Mouse (Mus musculus) forebrain, embryonic 15.5 days (tissue): ENCODE results near the gene Eif4a2. TPM values are rescaled to one million over a fixed set of nuclear protein-coding genes. Genes with fewer than 3 reads are reported as not detected.

Source experiments
- ATAC-seq: fragments of 200-750 bp; cut with Nextera tagmentation; replicated peaks from 2 replicates; pipeline ENCODE4 v1.8.0; 2017; ENCODE audit warnings: mild to moderate bottlenecking, moderate TSS enrichment, moderate library complexity
- H3K27ac ChIP-seq: fragments of 300-500 bp; sonication (generic); replicated peaks from 2 replicates; pipeline ENCODE4 v1.5.1; 2015; ENCODE audit warnings: mild to moderate bottlenecking, inconsistent platforms
- H3K27me3 ChIP-seq: fragments of 300-500 bp; sonication (generic); 2 replicates; pipeline ENCODE4 v1.6.1; 2015; ENCODE audit warnings: inconsistent platforms
- H3K36me3 ChIP-seq: fragments of 300-500 bp; sonication (generic); 2 replicates; pipeline ENCODE4 v1.6.1; 2015; ENCODE audit warnings: mild to moderate bottlenecking, inconsistent platforms
- H3K4me1 ChIP-seq: fragments of 300-500 bp; sonication (generic); 2 replicates; pipeline ENCODE4 v1.6.1; 2015; ENCODE audit warnings: inconsistent platforms
- H3K4me2 ChIP-seq: fragments of 300-500 bp; sonication (generic); replicated peaks from 2 replicates; pipeline ENCODE4 v1.6.1; 2015; ENCODE audit warnings: mild to moderate bottlenecking, inconsistent platforms
- H3K4me3 ChIP-seq: fragments of 300-500 bp; sonication (generic); 2 replicates; pipeline ENCODE4 v1.5.1; 2015; ENCODE audit warnings: mild to moderate bottlenecking, inconsistent platforms
- H3K9ac ChIP-seq: fragments of 300-500 bp; sonication (generic); replicated peaks from 2 replicates; pipeline ENCODE4 v1.6.1; 2015; ENCODE audit warnings: mild to moderate bottlenecking, inconsistent platforms
- H3K9me3 ChIP-seq: fragments of 300-500 bp; sonication (generic); 2 replicates; pipeline ENCODE4 v1.6.1; 2016; ENCODE audit warnings: inconsistent platforms
- WGBS: fragments of 180-500 bp; shearing (Covaris S2); methylation state at CpG from one replicate; pipeline ENCODE4 v1.1.7; 2015; ENCODE audit warnings: mixed read lengths; 5-methylcytosine and 5-hydroxymethylcytosine counted together
- polyA plus RNA-seq: library from polyadenylated mRNA; unstranded; fragments of >200 nt; fragmentation: Nextera tagmentation; extraction: Ambion mirVana; gene quantifications from 2 replicates; pipeline ENCODE4 v1.2.1, GENCODE M21; 2015

The Eif4a2 gene
- polyA plus RNA-seq, 1 experiment from 2014 or later: 359 TPM

- peak overlapping the region; percentile 98 for H3K9ac ChIP-seq
- no peak overlapping the region; the same call in 1 of the 2 replicates for H3K27ac ChIP-seq
- H3K4me3 ChIP-seq: peak overlapping the region; percentile 76
- no peaks in the 10 kb centered on the region for H3K27me3 ChIP-seq
- no peak for ATAC-seq
- 5% methylated on average over 5 of the region's 5 CpGs for WGBS
- peaks cover 47% of the 10 kb centered on the region for H3K36me3 ChIP-seq
- H3K4me1 ChIP-seq: peaks cover 44% of the 10 kb centered on the region
- H3K9me3 ChIP-seq: no peaks in the 10 kb centered on the region
- peak overlapping the region; percentile 91 for H3K4me2 ChIP-seq
These were observed 1.7 kb downstream of the Eif4a2 start for GRCm38 (mm10) chr16:23108943-23109342.

DNA sequence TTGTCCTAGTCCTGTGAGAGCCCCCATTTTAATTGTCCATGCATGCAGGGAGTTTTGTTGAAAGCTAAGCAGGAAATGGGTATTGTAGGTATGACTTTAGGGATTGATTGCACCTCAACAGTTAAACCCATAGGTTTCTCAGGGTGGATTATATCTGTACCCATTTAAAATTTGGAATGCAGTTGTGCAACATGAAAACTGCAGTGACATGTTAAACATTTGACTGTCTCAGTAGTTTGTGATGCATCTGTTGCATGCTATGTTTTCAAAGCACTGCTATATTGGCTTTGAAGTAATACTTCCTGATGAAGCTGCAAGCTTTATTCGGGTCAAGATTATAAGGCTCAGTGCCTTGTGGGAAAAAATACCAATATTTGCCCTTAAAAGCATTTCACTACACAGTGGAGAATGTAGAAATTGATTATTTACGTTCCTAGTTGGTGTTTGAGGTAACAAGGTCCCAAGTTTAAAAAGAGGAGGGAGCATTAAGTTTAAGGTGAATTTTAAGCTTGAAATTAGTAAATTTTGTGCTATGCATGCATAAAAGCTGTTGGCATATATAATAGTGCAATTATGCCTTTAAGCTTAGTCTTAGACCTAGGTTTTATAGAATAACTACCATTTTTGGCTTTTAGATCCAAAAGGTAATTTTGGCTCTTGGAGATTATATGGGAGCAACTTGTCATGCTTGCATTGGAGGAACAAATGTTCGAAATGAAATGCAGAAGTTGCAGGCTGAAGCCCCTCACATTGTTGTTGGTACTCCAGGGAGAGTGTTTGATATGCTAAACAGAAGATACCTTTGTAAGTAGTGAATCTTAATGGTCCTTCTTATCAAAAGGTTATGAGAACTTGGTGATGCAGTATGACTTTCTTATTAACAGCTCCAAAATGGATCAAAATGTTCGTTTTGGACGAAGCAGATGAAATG, 2.4 kb downstream of the Eif4a2 start:
- Histone ChIP-seq H3K4me3 (peak overlapping the region; percentile 76), H3K4me2 (peak overlapping the region; percentile 91), H3K27me3 (no peaks in the 10 kb centered on the region), H3K9ac (peak overlapping the region; percentile 98), H3K9me3 (no peaks in the 10 kb centered on the region), H3K27ac (no peak overlapping the region), H3K4me1 (peaks cover 44% of the 10 kb centered on the region), H3K36me3 (peaks cover 53% of the 10 kb centered on the region)
- WGBS: 54% methylated on average over 5 of the region's 5 CpGs
- ATAC-seq: no peak

GRCm38 (mm10) chr16:23112348-23112747, 5.1 kb downstream of the Eif4a2 start:
- Histone ChIP-seq H3K4me3 (no peak overlapping the region), H3K27me3 (no peaks in the 10 kb centered on the region), H3K4me2 (no peak overlapping the region), H3K9ac (no peak overlapping the region), H3K27ac (no peak overlapping the region), H3K36me3 (peaks cover 76% of the 10 kb centered on the region), H3K4me1 (peaks cover 44% of the 10 kb centered on the region), H3K9me3 (no peaks in the 10 kb centered on the region)
- ATAC-seq: no peak
- WGBS: 78% methylated on average over 12 of the region's 12 CpGs

DNA sequence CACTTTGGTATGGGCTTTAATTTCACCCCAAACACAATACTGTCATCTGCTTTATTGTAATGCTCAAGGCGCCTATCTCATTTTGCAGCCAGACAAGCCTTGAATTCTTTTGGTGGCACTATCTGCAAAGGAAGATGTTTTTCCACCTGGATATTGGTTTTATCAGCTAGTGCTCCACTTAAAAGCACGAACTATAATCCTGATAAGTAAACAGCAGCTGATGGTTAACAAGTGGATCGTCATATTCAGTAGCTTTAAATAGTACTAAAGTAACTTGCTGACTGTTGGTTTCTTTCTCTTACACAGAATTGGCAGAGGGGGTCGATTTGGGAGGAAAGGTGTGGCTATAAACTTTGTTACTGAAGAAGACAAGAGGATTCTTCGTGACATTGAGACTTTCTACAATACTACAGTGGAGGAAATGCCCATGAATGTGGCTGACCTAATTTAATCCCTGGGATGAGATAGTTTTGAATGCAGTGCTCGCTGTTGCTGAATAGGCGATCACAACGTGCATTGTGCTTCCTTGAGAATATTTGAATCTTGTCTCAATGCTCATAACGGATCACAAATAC, 5.7 kb downstream of the Eif4a2 start:
- Histone ChIP-seq H3K27ac (no peak overlapping the region), H3K4me1 (peaks cover 44% of the 10 kb centered on the region), H3K9me3 (no peaks in the 10 kb centered on the region), H3K27me3 (no peaks in the 10 kb centered on the region), H3K4me2 (no peak overlapping the region), H3K4me3 (no peak overlapping the region), H3K9ac (no peak overlapping the region), H3K36me3 (peaks cover 79% of the 10 kb centered on the region)
- 54% methylated on average over 9 of the region's 9 CpGs for WGBS
- ATAC-seq: no peak

GRCm38 (mm10) chr16:23113903-23114302, 6.7 kb downstream of the Eif4a2 start:
- Histone ChIP-seq H3K4me2 (no peak overlapping the region), H3K36me3 (peaks cover 77% of the 10 kb centered on the region), H3K9ac (no peak overlapping the region), H3K27ac (no peak overlapping the region), H3K4me3 (no peak overlapping the region), H3K9me3 (no peaks in the 10 kb centered on the region), H3K4me1 (peaks cover 41% of the 10 kb centered on the region), H3K27me3 (no peaks in the 10 kb centered on the region)
- no peak for ATAC-seq

DNA sequence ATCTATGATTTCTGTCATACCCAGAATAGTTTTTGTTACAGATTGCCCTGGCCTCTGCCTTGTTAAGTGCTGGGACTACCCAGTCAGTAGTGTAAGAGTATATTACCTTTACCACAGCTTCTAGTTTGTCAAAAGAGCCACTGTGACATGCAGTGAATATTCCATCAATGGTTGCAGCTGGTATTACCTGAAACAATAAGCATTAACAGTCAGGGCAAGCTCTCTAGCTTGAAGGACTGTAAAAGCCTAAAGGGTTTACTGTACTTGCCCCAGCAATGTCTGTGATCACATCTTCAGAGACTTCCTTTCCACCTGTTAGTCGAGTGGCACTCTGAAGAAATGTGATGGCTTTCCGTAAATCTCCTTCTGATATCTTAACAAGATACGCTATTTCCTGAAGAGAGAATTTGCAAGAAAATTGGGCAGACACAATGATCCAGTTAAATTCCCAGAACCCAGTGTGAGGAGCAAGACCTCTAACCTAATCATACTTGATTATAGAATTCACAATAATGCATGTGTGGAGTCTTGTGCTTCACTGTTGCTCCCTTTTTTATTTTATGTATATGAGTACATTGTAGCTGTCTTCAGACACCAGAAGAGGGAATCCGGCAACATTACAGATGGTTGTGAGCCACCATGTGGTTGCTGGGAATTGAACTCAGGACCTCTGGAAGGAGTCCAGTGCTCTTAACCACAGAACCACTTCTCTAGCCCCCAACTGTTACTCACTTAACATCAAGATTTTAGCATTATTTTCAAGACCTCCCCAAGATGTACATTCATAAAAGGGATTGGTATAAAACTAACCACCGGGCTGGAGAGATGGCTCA, 7.3 kb downstream of the Eif4a2 start:
- H3K27me3 ChIP-seq: no peaks in the 10 kb centered on the region
- no peak overlapping the region for H3K4me3 ChIP-seq
- H3K27ac ChIP-seq: no peak overlapping the region
- peak; percentile 42; the same call in 1 of the 2 replicates for ATAC-seq
- 64% methylated on average over 5 of the region's 5 CpGs for WGBS
- H3K9me3 ChIP-seq: no peaks in the 10 kb centered on the region
- no peak overlapping the region for H3K9ac ChIP-seq
- H3K4me2 ChIP-seq: no peak overlapping the region
- peaks cover 71% of the 10 kb centered on the region for H3K36me3 ChIP-seq
- H3K4me1 ChIP-seq: peaks cover 34% of the 10 kb centered on the region

GRCm38 (mm10) chr16:23115486-23115885, 8.2 kb downstream of the Eif4a2 start:
- 87% methylated on average over 3 of the region's 3 CpGs for WGBS
- Histone ChIP-seq H3K9me3 (no peaks in the 10 kb centered on the region), H3K4me1 (peaks cover 25% of the 10 kb centered on the region), H3K4me2 (no peak overlapping the region), H3K36me3 (peaks cover 66% of the 10 kb centered on the region), H3K27ac (no peak overlapping the region), H3K27me3 (no peaks in the 10 kb centered on the region), H3K4me3 (no peak overlapping the region), H3K9ac (no peak overlapping the region)
- ATAC-seq: no peak

GRCm38 (mm10) chr16:23117173-23117572, 9.9 kb downstream of the Eif4a2 start:
- no peak overlapping the region for H3K27ac ChIP-seq
- H3K9me3 ChIP-seq: no peaks in the 10 kb centered on the region
- H3K4me2 ChIP-seq: no peak overlapping the region
- no peaks in the 10 kb centered on the region for H3K27me3 ChIP-seq
- WGBS: 58% methylated on average over 4 of the region's 4 CpGs
- no peak for ATAC-seq
- H3K36me3 ChIP-seq: peaks cover 60% of the 10 kb centered on the region
- no peak overlapping the region for H3K4me3 ChIP-seq
- peaks cover 8% of the 10 kb centered on the region for H3K4me1 ChIP-seq
- no peak overlapping the region for H3K9ac ChIP-seq

DNA sequence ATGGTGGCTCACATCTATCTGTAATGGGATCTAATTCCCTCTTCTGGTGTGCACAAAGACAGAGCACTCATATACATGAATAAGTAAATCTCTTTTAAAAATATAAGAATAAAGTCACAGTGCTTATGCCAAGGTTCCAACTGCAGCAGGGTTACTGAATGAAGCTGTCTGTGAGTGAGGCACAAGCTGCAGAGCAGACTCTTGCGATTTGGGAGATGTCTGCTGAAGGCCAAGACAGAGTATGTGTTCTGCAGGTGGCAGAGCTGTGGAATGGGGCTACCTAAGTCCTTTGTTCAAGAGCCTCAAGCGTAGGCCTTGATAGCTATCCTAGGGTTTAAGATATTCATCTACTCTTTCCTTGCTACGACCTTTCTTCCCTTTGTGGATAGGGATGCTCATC, 15.2 kb downstream of the Eif4a2 start:
- no peak overlapping the region for H3K4me2 ChIP-seq
- WGBS: 94% methylated on average over 3 of the region's 3 CpGs
- no peaks in the 10 kb centered on the region for H3K9me3 ChIP-seq
- no peak overlapping the region for H3K27ac ChIP-seq
- no peak overlapping the region for H3K4me3 ChIP-seq
- no peaks in the 10 kb centered on the region for H3K27me3 ChIP-seq
- H3K36me3 ChIP-seq: peaks cover 29% of the 10 kb centered on the region
- no peak overlapping the region for H3K9ac ChIP-seq
- peaks cover 10% of the 10 kb centered on the region for H3K4me1 ChIP-seq
- ATAC-seq: no peak

DNA sequence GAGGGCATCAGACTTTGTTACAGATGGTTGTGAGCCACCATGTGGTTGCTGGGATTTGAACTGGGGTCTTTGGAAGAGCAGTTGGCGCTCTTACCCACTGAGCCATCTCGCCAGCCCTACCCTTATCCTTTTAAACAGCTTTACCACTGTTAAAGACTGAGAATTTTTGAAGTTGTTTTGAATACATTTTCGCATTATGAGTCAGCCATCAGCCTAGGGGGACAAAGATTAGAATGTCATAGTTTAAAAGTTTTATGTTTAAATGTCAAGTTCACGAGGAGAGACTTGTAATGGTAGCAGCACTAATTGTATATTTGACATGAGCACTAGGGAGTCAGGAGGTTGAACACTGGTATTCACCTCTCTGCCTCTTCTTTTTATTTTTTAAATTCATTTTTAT, 15.9 kb downstream of the Eif4a2 start:
- no peak overlapping the region for H3K9ac ChIP-seq
- no peak for ATAC-seq
- no peak overlapping the region for H3K4me3 ChIP-seq
- peaks cover 11% of the 10 kb centered on the region for H3K4me1 ChIP-seq
- H3K36me3 ChIP-seq: peaks cover 27% of the 10 kb centered on the region
- H3K4me2 ChIP-seq: no peak overlapping the region
- no peaks in the 10 kb centered on the region for H3K9me3 ChIP-seq
- H3K27ac ChIP-seq: no peak overlapping the region
- no peaks in the 10 kb centered on the region for H3K27me3 ChIP-seq
- WGBS: 95% methylated on average over 4 of the region's 4 CpGs

GRCm38 (mm10) chr16:23124398-23124797, 17.2 kb downstream of the Eif4a2 start:
- Histone ChIP-seq H3K9ac (no peak overlapping the region), H3K9me3 (no peaks in the 10 kb centered on the region), H3K4me2 (no peak overlapping the region), H3K27ac (no peak overlapping the region), H3K27me3 (no peaks in the 10 kb centered on the region), H3K4me1 (peaks cover 23% of the 10 kb centered on the region), H3K4me3 (no peak overlapping the region), H3K36me3 (peaks cover 27% of the 10 kb centered on the region)
- no peak for ATAC-seq
- WGBS: 90% methylated on average over 4 of the region's 4 CpGs

GRCm38 (mm10) chr16:23127311-23127672, 20.0 kb downstream of the Eif4a2 start:
- peak overlapping the region; percentile 66 for H3K4me3 ChIP-seq
- peak overlapping the region; percentile 91 for H3K9ac ChIP-seq
- H3K4me1 ChIP-seq: peaks cover 26% of the 10 kb centered on the region
- H3K27me3 ChIP-seq: no peaks in the 10 kb centered on the region
- no peak for ATAC-seq
- WGBS: 3% methylated on average over 4 of the region's 4 CpGs
- H3K9me3 ChIP-seq: no peaks in the 10 kb centered on the region
- H3K36me3 ChIP-seq: peaks cover 11% of the 10 kb centered on the region
- peak overlapping the region; percentile 95 for H3K27ac ChIP-seq
- H3K4me2 ChIP-seq: peak overlapping the region; percentile 88
